Mouse (Mus musculus) megakaryocyte progenitor cell, adult 5-6 weeks (primary cell): ENCODE data around the gene Atp8a1. TPM values are rescaled to one million over a fixed set of nuclear protein-coding genes. Genes with fewer than 3 reads are reported as not detected.

Source experiments
- ATAC-seq: replicated peaks from 2 replicates; pipeline ENCODE4 v1.8.0; 2016; ENCODE audit warnings: mild to moderate bottlenecking, moderate TSS enrichment, inconsistent platforms; ENCODE audit not compliant: poor library complexity
- total RNA-seq, 2 experiments: library from RNA; stranded (forward) in 1 of 2; stranded (reverse) in 1 of 2; fragments of 157-497, 149-512 nt in 1 of 2; fragments of 200-1000 nt in 1 of 2; gene quantifications; 2 replicates each; pipeline versions ENCODE4 v1.2.3 to v1.2.4; 2015 to 2017

The Atp8a1 gene
- total RNA-seq, 2 experiments from 2014 or later = 32.0 to 66.9 TPM

DNA sequence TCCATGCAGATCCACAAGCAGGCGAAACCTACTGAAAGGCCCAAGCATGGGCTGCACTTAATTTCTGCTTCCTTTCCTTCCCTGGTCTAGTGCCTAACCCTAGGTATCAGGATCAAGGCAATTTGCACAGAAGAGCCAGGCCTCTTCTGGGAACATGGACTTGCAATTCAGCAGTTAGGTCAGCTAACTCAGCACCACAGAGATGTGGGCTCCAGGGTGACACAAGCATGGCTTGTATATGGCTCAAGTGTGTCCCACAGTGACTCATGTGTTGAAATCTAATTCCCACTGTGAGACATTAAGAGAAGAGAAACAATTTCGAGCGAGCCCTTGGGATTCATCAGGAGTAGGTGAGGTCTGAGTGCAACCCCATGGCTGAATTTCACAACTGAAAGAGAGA lies 18.9 kb downstream of the Atp8a1 start:
- no peak for ATAC-seq

DNA sequence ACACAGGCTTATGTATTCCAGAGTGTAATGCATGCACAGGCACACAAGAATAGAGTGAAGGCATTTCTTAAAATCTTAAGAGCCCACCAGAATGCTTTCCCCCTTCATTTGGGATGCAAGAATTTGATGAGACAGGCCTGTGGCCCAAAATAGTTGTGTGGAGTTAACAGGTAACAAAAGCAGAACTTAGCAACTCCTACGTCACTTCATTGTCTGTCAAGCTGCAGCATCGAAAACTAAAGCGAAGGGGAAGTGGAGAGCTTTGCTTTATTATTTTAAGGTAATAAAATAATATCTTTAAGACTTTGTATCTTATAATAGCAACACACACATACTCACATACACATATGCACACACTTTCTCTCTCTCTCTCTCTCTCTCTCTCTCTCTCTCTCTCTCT lies 20.3 kb downstream of the Atp8a1 start:
- no peak for ATAC-seq

DNA sequence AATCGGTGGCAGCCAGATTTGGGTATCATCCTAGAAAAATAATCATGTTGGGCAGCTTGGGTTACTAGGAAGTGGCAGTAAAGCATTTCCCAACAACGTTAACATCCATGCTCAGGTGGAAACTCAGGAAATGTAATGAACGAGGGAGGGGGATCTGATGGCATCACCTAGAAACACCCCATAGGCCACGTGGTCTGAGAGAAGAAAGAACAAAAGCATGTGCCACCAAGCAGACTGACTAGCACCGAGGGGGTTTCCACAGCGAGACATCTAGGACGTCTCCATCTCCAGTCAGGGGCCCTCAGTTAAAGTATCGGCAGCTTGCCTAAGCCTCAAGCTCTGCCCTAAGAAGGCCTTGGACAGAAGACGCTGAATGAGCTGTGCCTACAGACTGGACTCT lies 21.0 kb downstream of the Atp8a1 start:
- no peak for ATAC-seq

DNA sequence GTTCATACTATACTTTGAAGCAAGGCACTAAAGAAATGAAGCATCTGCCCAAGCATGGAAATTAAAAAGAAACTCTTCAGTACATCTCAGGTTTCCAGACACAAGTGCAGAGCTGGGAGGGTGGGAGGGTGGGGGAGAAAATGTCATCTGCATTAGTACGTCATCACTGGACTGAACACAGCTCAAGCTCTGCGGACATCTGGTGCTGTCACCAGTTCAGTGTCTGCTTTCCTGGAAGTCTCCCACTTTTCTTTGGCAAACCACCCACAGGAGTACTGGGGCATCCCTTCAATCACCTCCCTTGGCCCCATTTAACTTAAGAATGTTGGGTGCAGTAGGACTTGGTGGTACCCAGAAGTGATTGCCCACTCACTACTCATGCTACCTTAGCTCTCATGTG lies 22.6 kb downstream of the Atp8a1 start:
- ATAC-seq = no peak

DNA sequence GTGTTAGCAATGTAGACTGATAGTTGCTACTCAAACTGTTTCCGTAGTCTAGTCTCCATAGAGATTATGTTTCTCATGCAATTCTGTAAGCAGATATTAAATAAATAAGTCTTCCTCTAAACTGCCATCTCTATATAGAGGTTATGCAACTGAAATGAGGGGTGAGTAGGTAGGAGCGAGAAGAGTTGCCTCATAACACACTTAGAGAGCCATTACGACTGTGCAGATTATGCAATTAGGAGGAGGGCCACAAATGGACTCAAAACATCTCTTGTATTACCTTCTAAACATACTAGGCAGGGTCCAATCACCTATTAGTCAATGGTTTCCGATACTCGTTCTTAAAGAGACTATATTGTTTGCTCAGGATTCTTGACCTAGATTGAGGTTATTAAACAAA lies 23.5 kb downstream of the Atp8a1 start:
- ATAC-seq = peak; percentile 61

DNA sequence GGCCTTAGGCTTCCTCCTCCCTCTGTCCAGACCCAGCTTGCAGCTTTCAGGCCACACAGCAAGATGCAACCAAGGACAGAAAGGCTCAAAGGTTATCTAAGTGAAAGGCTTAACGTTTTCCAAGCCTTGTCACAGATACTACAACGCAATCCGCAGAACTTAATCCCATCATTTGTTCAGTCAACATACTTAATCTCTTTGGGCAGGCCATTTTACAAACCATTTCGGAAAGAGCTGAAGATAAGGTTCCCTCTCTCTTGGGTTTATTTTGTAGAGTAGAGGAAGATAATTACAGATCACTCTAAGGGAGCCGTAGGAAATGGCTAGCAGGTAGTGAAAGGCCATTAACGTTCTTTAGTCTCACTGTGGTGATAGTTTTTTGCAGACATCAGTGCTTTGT lies 24.6 kb downstream of the Atp8a1 start:
- ATAC-seq = no peak

DNA sequence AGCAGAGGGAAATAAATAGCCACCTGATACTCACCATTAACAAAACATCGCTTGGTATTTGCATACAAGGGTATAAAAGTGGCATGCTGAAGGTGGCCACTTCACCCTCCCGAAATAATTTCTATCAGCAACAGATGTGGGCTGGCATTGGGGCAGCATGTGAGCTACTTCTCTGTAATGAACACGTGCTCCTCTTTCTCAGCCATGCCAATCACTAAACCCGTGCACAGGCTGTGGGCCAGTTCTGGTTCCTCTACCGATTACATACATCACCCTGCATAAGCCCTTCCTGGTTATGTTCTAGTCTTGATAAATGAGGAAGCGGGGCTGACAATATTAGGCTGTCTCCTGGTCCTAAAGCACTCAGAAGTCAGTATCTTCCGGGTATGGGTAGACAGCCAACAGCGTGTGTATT lies 25.2 kb downstream of the Atp8a1 start:
- peak; percentile 79 for ATAC-seq

DNA sequence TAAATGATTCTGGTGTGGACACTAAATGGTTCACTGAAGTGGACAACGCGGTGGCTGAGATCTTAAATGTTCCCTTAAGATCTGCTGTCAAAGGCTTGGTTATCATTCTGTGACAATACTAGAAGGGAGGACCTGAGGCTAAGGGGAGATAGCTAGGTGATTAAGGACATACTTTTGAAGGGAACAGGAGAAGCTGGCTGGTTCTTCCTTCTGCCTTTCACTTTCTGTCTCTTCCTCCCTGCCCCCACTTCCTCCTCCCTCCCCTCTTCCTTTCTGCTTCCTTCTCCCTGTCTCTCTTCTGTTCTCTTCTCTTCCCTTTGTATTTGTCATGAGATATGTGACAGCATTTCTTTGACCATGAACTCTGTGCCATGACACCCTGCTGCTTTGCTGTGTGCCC lies 26.0 kb downstream of the Atp8a1 start:
- ATAC-seq = peak; percentile 23; the same call in 1 of the 2 replicates

DNA sequence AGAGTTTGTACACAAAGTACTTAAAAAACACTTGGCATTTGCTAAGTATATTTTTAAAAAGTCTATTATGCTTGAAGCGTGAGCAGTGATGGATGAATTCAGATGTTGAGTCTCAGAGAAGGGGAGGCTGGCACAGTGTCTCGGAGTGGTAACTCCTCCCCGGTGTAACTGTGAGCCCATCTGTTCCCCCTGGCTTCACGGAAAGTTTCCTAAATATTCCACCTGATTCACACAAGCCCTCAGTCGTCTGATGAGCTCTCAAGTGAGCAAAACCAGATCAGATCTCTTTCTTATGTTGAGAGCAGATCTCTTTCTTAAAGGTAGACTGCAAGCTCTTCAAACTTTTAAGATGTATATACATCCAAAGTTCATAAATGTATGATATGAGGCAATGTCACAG lies 27.8 kb downstream of the Atp8a1 start:
- no peak for ATAC-seq

DNA sequence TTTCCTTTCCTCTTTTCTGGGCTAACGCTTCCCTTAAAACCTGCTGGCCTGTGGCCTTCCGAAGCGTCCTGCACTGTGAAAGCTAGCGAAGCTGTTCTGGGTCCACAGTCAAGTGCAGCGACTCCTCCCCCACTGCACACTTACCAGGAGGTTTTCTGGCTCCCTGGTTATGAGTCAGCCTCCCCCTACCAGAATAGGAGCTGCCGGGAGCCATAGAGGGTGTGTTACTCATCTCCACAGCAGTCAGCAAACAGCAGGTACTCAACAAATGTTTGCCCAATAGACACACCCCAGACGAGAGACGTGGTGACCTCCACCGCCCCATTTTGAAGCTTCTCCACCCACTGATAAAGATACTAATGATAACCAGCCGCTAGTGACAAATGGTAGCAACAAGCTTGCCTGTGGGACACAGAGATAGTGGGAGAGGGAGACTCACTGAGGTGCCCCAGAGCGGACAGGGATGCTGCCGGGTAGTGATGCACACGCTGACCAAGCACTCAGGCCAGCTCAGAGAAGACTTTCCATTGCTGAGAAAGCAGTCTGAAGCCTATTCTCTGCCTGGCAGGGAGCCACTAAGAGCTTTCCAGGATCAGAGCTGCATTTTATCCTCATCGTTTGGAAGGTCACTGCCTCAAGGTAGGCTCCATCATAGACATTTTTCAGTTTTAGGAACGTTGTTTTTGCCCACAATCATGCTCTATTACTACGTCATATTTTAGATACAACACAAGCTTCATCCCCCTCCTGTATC lies 31.5 kb downstream of the Atp8a1 start:
- peak; percentile 69 for ATAC-seq

DNA sequence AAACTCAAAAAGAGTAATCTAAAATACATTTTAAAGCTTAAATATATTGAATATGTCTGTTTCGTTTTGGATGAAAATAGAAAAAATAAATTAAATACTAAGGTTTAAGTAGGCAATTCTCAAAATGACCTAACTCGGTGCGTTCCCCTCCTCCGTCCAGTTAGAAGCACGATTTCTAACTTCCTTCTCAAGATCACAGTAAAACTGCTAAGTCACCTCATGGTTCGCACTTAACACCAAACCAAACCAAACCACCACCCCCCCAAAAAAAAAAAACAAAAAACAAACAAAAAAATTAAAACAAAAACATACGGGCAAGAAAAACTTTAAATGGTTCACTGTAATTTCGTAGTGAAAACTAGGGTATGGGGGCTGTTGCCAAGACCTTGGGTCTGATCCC lies 32.2 kb downstream of the Atp8a1 start:
- peak; percentile 17; the same call in 1 of the 2 replicates for ATAC-seq

DNA sequence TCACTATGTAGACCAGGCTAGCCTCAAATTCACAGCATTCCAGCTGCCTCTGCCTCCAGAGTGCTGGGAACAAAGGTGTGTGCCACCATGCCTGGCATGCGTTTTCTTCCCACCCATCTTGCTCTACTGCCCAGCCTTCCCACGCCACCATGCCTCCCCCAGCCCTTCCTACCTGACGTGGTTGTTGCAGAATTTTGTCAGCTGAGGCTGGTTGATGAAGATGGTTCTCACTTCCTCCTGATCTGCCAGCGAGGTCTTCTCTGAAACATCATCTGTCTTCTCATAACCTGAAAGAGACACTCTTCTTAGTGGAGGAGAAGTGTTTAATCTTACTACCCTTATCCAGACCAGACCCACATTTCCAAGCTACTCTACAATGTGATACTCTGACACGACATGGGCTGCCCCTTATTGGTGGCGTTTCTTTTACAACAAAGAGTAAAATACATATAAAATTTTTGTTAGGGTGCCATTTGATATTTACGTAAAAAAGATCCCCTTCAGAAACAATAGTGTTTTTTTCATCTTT lies 32.7 kb downstream of the Atp8a1 start:
- ATAC-seq = peak; percentile 13

DNA sequence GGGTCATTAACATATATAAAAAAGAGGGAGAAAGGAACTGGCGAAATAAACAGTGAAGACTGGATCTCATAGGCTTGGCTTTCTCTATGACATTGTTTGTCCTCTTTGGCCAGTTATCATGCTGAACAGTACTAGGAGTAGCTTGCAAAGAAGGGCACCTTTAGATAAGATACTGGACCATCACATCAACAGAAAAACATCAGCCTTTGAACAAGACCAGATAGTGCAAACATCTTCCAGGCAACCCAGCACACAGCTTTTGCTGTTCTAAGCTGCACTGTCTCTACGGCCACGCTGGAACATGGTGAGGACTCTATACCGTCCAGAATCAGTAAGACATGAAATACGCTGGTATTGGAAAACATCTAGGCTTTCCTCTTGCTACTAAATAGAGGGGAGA lies 33.9 kb downstream of the Atp8a1 start:
- peak; percentile 7 for ATAC-seq

DNA sequence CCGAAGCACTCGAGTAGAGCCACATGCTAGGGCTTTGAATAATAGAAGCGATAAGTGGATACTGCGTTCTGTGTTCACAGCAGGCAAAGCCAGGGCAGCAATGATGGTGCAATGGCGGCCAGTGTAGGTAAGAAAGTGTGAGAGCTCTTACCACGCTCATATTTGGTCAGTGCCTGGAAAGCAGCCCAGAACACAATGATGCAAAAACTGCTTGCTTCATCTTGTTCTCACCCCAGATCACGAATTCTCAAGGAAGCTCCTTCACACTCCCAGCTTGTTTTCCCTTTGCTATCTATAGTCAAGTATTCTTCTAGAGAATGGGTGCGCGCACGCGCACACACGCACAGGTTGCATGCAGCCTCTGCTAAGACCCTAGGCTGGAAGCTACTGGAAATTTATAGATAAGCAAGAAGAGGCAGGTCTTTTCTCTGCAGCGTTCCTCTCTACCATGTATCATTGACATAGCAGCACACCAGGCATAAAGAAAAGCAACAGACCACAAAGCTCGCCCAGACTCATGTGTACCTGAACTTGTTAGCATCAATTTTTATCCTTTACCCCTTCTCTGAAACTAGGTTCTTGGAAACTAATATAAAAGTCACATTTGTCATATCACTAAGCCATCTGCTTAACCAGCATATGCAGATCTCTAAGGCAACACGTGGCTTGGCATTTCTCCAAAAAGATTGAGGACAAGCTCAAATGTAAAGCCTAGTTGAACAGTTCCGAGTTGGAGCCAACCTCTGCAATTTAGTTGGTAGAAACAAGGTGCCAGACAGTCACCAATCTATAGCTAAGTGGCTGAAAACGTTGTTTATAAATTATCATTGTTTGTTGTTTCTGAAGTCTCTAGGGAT lies 44.8 kb downstream of the Atp8a1 start:
- peak; percentile 70 for ATAC-seq

DNA sequence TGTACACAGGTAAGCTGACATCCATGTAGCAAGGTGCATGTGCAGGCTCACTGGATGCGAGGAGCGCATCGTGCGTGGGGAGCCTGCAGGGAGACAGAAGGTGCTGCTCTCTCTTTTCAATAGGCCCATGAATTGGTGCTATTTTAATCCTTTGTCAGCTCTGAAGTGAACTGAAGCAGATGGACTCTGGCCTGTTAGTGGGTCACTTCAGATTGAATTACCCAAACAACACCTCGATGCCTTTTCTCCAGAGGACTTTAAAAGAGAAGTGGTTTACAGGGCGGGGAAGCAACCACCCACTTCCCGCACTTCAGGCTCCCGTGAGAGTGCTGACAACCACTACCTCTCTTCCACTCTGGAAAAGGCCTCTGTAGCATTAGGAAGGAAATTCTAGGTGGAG lies 46.4 kb downstream of the Atp8a1 start:
- no peak for ATAC-seq

DNA sequence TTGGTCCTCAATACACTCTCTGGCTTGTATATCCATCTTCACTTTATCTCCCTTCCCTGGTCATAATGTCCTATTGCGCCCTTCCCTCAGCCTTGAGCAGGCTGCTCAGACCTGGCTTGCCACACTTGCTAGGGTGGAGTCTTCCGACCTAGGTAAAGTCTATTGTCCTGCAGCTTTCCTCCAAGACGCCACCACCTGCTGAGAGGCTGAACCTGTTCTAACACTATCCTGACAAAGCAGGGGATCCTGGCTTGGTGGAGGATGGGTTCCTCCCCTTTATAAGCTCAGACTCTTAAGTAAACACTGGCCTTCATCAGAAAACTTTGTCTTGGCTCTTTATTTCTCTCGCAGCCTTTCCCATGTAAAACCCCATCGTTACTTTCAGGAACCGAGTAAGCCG lies 47.4 kb downstream of the Atp8a1 start:
- ATAC-seq = no peak

DNA sequence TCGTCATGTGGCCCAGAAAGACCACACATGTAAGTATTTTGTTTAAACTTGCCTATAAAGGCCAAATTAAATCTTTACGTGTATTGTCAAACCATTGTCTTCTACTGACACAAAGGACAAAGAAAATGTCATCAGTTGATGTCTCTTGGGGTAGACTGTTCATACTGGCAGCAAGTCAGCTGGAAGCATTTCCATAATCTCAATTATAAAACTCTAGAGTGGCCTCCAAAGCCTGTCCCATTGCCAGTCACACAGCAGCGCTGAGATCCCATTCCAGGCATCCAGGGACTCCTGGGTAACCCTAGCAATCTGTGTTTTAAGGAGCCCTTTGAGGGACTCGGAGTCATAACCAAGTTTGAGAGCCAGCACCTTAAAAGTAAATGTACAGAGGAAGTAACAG lies 48.9 kb downstream of the Atp8a1 start:
- no peak for ATAC-seq

DNA sequence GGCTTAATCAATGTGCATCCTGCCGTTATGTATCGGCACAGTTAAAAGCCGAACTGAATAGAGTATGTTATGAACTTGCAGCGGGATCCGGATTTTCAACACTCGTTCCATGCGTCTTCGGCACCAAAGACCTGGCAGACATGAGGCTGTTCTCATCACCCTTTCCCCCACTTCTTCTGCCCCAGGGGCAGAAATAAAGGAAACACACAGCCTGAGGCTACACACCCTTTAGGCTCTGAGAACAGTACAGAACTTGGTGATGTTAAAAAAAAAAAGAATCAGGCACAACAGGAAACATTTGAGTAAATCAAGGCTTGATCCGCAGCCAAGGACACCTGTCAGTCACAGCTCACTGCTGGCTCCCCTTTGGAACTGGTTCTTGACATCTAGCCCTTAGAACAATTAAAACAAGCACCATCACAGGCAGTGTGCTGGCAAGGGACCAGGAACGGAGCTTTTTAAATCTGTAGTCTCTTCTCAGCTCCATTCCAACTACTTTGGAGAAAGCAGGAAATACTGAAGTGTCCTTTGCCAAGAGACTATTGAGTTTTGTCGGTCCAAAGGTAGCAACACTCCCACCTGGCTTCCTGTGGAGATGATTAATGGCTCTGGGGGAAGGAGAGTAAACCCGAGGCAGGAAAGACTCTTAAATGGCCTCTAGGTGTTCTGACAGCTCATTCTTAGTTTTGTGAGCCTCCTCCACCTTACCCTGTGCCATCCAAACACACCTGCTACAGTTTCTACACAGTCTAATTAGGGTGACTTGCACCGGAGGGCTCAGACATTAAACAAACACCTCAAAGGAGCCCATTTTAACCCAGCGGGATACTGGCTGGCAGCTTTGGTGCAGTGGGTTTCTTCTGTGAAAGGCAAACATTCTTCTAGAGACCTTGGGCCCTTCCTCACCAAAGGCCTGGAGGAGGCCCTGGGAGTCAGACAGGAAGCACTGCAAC lies 50.0 kb downstream of the Atp8a1 start:
- 0 out of 2 replicates have a peak, but pooled peaks have one; percentile 4 for ATAC-seq

DNA sequence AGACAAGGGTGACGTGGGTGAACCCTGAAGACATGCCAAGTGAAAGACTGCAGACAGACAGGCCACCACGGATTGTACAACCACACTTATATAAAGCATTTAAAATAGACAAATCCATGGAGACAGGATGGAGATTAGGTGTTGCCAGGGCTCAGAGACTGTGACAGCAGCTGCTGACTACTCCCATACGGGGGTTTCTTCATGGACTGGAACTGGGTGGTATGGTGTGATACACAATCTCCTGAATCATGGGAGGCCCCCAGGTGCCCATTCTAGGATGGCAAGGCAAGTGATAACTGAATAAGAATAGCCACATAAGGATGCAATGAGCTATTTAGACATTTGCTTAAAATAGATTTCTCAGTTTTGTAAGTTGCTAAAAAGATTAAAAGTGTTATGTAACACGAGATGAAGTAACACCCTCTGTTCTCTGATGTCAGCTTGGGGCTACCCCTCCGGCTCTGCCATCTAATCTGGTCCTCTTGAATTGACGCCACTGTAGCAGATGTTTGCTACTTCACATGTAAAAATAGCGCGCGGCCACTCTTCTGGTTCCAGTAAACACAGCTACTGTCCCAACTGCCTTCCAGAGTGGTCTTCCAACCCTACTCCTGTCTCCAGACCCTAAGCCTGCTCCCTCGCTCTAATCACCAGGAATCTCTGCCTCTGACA lies 53.0 kb downstream of the Atp8a1 start:
- ATAC-seq = peak; percentile 51

DNA sequence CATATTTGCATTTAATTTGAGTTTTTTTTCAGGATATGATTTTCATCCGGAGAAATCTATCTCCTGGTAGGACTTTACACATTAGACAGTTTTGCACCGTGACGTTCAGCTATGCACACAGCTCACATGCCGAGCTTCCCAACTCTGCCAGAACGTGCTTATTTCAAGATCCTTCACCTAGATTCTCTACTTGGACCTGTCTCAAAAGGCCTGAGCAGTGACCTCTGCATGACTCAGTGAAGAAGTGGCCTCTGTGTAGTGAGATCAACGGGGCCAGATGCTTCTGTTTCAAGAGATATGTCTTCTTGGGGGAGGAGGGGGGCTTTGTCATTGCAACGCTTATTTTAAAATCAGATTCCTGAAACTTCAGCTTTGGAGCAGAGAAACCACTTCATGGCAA lies 64.5 kb downstream of the Atp8a1 start:
- no peak for ATAC-seq
